Mouse (Mus musculus) frontal cortex, postnatal 36 days (tissue): Measurements from ENCODE around the gene Cd247.

Experiments used
- DNase-seq, 2 experiments: peaks; one replicate each; pipeline ENCODE4 v3.0.0; 2022; ENCODE audit warnings: low spot score in 2 of 2

Gene Cd247

DNA sequence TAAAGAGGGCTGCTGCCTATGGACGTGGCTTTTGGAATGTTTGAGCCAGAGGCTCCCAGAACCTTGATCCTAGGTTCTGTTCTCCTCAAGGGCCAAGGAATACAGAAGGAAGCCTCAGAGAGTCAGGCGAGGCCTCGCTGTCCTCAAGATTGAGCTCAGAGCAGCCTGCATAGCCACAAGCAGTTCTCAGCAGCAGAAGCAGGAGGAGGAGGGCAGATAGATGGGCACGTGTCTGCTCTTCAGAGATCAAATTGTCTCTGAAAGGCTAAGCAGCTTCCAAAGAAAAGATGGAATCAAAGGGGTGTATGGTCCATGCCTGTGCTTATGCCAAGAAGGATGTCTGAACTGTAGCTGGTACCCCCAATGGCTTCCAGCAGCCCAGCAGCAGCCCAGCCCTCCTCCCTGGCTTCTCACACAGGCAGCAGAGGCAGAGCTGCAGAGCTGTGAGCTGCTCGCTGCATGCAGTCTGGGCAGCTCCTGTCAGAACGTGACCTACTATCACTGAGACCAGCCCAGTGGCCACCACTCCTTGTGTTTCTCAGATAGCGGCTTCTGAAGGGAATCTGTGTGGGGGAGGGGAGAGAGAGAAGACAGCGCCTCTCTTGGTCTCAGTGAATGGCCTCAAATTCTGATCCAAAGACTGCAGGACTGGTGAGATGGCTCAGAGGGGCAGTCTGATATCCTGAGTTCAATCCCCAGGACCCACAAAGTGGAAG is 29.8 kb downstream of the Cd247 start:
- DNase-seq = no peak

DNA sequence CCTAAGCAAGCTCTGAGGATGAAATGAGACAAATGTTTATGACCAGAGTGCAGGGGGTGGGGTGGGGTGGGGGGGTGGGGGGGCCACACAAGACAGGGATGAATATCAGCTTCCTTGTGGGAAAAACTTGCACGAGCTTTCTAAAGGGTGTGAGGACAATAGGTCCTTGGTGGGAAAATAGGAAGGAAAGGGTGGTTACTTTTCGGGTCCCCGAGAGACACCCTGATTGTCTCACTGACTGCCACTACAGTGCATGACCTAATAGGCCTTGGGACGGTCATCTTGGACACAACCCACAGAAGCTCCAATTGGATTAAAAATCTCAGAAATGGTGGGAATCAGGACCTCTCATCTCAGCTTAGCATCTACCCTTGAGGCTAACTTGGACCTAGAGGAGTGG is 30.7 kb downstream of the Cd247 start:
- DNase-seq = no peak

DNA sequence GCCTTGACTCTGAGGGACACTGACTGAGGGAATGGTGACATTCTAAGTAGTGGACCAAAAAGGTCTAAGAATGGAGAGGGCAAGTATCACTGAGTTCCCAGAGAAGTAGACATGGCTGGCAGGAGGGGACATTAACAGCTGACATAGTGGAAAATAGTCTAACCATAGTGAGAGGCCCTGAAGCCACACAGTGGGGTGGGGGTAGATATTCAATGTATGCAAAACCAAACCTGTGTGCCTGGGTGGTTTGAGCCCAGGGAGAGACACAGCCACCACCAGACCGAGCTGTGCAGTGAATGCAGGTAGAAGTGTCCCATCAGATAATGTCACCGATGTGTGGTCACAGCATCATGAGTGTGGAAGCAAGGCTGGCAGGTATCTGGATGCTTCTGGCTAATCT is 33.5 kb downstream of the Cd247 start:
- DNase-seq = no peak

DNA sequence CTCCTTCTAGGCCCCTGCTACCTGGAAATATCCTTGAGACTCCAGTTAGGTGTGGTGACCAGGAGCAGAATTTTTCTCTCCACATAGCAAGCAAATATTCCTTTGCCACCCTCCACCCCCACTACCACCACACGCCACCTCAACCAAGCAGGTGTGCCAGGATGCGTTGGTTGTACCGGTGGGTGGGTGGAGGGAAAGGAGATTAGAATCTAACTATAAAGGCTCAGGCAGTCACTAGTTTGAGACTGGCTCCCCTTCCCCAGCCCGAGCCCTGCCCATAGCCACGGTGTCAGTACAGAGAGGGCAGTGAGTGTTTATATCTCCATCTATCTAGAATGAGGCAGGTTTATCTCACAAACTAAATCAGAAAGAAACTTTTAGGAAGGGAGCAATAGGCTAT is 39.7 kb downstream of the Cd247 start:
- DNase-seq = no peak

DNA sequence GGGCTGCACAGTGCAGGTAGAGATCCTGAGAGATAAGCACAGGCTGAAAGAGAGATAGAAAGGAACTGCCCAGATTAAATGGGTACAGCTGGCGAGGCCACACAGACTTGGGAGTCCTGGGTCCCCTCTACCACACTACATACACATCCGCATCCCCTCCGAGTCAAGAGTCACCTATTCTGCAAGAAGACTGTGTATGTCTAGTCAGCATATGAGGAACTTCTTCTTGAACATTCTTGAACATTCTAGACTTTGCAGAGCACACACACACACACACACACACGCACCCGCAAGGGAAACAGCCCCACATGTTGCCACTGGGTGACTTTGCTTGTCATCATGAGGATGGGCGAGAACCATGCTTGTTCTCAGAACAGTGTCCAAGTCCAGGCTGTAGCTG is 40.1 kb downstream of the Cd247 start:
- DNase-seq = no peak

DNA sequence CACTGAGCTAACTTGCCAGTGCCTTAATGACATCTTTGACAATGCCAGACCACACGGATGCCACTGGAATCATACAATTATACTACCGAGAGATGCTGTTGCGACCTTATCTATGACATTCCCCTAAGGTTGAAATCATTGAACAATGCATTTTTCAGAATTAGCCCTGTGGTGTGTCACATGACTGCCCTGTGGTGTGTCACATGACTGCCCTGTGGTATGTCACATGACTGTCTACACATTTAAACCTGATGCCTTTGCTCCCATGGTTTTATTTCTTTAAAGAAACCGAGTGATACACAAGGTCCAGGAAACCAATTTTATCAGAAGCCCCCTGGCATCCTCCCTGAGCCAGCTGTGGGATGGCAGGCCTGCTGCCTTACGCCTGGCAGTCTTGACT is 41.4 kb downstream of the Cd247 start:
- DNase-seq = no peak

DNA sequence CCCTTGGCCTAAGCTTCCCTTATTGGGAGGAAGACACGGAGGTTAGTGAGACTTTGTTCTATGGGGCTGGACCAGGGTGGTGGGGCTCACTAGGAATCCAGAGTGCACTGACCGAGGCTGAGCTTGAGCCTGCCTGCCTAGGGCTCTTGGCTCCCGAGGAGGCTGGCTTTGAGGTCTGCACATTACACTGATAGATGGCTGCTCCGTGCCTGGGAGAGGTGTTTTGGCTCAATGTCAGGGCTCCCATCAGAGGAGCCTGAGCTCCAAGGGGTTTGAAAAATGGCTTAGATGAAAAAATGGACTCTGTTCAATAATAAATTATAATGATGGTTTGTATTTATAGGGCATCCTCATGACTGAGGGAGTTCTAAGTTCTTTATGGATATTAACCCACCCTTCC is 44.8 kb downstream of the Cd247 start:
- DNase-seq = no peak

DNA sequence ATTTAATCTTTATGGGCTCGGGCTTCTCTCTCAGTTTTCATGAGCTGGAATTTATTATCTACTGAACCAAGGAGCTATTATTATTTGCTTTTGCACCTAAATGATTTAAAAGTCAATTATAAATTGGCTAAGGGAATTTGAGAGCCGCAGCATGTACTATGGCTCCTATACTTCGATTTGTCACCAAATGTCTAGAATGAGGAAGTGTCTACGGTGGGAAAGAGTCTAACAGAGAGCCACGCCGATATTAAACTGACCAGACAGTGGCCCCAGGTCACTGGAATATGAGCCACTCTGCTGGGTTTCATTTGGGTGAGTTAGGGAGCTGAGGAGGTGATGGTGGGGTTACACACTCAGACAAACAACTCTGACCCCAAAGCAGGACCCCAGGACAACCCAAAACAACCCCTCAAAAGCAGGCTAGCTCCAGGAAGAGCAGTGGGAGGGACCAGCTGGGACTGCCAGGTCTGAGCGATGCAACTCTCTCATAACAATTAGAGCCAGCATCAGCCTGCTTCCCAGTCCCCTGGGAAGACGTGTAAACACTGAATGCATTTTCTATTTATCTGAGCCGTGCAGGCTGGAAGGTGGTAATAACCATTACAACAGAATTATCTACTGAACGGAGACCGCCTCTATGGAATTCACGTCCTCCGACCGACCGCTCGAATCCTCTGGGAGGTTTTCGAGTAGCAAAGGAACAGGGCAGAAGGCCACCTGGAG is 45.6 kb downstream of the Cd247 start:
- DNase-seq = no peak

DNA sequence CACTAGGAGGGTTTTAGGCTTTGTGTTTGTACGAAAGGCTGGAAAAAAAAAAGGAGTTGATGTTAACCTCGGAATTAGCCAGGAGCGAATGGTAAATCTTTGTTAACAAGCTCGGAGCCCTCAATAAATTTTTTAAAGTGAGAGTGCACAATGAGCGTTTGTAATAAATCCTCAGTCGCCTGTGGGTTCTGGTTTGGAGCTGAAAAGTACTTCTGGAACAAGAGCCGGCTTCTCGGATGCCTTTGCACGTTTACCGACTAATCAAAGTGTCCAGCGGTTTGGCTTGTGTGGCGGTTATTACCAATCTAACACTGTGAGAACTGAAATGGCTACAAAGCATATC is 46.1 kb downstream of the Cd247 start:
- no peak for DNase-seq

DNA sequence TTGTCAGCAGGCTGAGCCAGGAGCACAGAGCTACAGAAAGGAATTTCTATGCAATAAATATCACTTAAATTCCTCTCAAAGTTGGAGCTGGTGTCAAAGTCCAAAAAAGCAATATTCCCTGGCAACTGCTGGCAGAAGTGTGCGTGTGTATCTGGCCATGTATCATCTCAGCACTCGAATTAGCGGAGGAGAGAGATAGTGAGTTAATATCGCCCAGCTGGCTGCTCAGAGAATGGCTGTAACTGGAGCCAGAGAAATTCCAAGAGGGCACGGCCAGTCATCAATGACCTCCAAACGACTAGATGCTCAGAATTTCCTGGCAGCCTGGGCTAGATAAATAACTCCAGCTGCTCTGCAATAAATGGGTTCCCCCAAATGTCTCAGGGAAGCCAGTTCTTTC is 48.0 kb downstream of the Cd247 start:
- no peak for DNase-seq

DNA sequence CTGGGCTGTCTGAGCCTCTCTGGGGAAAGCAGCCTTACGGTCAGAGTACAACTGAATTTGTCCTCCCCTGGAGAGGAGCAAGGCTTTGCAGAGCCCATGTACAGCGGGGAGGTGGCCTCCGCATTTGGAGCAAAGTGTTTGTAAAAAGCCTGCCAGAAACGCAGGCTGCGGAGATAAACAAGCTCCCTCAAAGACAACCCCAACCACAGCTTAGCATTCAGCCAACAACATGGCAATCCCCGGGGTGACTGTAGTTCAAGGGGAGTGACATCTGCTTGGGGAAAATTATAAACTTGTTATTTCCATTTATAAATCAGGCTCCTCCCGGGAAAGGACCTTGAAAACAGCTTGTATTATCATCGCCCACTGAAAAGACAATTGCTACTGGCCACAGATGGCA is 49.1 kb downstream of the Cd247 start:
- DNase-seq = no peak

DNA sequence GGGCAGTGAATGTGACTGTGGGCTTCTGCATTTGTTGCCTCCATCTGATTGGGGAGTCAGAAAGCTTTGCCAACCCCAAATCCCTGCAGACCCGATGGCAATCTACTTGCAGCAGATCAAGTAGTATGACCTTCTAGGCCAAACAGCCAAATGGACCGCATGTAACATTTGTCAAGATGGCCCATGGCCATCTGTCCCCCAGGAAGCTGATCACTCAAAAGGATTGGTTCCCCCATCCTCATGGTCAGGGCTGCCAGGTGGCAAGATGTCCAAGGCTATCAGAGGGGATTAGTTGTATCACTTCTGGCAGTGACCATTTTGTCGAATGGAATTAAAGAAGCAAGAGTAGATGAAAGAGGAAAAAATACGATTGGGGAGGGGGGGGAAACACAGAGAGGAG is 50.7 kb downstream of the Cd247 start:
- no peak for DNase-seq

DNA sequence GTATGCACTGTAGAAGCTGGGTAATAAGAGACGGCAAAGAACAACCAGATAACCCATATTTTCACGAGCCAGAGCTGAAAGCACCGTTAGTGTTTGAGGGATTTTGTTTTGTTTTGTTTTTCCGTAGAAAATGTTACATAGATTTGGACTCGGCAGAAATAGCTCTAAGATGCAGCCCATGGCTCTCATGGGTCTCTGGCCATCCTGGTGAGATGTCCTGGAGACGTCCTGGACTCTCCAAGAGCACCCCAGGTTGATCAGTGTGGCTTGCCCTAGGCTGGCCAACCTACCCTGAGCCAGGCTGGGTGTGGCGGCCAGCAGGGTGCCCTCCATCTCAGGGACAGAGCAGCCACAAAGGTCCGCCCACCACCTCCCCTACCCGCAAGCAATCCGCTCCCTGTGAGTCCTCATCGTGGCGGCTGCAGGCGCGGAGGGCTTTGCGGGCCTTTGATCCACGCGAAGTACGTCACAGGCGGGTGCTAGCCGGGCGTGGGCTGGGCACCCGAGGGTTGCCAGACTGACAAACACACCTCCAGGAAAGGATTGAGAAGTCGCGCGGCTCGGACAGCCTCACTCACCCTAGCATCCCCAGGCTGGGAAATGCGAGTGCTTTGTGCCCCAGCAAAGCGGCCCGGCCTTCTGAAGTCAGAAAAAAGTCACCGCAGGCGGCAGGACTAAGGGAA is 52.2 kb downstream of the Cd247 start:
- DNase-seq = no peak

DNA sequence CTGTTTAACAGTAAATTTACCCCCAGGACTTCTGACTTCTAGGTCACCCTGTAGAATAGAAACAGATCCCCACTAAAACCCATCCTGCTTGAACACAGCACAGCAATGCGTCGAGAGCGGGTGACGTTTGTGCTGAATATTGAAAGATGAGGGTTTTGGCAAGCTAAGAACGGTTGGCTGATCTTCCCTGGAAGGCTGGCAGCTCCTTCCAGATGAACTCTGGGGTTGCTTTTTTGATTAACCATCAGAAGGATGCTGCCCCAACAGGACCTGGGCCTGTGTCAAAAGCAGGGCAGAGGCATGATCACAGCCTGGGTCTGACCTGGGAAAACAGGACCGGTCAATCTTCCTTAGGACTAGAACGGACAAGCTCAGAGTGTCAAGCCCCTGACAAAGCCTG is 53.7 kb downstream of the Cd247 start:
- no peak for DNase-seq

DNA sequence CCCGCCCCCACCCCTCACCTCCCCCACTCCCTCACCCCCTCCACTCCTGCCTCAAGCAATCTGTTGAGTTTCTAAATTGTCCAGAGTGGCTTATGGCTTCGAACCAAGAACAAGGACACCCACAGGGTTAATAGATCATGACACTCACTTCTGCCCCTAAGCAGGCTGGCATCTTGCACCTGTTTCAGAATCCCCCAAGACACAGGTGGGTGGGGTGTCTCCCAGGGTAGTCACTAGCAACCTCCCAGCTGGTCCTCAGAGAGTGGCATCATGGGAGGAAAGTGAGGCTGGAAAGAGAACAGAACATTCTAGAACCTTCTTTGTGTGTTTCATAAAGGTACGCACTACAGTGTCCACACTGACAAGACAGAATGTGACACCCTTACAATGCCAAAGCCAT is 55.1 kb downstream of the Cd247 start:
- DNase-seq = no peak

DNA sequence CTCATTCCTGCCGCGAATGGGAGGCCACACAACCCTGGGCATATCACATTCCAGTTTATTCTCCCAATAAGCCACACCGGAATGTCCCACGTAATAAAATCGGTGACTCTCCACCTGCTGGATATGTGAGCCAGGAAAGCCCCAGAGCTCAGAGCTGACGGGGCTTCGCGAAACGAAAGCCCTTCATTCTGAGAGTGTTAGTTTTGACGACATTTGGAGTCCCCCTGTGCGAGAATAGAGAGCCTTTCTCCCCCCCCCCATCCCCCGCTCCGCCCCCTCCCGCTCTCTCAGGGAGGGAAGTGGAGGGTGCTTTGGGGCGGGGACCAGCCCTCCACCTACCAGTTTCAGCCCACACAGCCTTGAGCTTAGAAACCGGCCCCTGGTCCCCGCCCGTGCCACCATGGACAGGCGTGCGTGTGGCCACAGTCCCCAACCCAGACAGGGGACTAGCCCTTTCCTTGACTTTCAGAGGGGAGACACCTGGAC is 56.0 kb downstream of the Cd247 start:
- DNase-seq = no peak

DNA sequence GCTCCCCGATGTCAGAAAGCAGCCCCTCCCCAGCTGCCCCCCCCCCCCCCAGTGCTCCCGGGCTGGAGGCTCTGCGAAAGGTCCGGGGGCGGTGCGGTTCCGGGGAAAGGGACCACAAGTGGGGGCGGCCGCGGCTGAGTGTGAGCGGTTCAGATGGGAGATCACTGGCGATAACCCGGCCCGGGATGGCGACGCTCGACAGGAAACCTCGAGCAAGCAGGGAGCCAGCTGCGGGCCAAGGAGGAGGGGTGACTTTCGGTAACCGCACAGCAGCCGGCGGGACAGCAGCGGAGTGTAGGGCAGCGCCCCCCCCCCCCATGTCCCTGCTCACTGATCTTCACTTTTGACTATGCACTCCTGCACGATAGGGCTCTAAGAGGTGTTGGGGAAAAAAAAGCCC is 56.5 kb downstream of the Cd247 start:
- no peak for DNase-seq

DNA sequence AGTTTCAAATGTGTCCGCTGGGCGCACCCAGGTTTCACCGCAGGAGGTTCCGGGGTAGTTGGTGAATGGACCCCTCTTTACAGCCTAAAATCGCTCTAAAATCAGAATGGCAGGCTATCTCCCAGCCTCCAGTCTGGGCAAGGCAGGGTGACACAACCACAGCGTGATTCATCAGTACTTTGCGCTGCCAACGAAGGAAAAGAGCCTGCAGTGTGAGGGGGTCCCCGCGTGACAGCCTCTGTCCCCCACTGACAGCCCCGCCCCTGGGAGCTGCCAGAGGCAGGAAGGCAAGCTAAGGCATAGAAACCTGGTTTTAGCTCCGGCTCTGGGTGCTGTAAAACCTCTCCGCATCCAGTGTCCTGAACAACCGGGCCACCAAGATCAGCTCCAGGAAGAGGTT is 56.9 kb downstream of the Cd247 start:
- DNase-seq = no peak

DNA sequence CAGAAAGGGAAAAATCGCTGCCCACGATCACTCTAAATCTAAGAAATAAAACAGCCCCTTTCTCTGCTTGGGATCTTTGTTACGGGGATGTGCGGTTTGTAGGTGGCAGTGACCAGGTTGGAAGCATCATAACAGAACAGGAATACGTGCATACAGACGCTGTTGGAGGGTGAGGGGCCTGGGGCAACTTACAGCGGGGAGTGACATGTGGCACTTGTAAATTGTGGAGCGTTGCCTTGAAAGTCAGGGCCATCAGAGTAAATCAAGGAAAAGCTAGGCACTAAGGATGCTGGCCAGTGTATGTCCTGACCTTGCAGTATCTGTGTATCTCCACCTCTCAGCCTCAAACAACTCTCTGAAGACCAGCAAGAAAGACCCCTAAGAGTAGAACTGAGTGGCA is 59.9 kb downstream of the Cd247 start:
- no peak for DNase-seq

DNA sequence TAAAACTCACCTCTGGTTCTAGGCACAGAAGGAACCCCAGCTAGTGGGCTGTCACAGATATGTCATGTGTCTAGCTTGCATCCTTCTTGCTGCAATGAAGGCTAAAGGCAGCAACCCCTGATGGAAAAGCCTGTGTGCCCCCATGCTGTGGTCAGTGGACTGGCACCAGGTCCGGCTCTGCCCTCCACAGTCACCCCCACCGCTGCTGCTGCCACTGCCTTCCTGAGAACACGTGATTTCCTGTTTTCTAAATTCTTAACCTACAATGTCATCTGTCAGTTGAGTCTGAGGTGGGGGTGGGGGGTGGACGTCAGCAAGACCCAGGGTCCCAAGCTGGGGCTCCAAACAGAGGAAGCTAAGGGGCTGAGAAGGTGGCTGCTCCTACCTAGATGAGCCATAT is 60.4 kb downstream of the Cd247 start:
- no peak for DNase-seq

DNA sequence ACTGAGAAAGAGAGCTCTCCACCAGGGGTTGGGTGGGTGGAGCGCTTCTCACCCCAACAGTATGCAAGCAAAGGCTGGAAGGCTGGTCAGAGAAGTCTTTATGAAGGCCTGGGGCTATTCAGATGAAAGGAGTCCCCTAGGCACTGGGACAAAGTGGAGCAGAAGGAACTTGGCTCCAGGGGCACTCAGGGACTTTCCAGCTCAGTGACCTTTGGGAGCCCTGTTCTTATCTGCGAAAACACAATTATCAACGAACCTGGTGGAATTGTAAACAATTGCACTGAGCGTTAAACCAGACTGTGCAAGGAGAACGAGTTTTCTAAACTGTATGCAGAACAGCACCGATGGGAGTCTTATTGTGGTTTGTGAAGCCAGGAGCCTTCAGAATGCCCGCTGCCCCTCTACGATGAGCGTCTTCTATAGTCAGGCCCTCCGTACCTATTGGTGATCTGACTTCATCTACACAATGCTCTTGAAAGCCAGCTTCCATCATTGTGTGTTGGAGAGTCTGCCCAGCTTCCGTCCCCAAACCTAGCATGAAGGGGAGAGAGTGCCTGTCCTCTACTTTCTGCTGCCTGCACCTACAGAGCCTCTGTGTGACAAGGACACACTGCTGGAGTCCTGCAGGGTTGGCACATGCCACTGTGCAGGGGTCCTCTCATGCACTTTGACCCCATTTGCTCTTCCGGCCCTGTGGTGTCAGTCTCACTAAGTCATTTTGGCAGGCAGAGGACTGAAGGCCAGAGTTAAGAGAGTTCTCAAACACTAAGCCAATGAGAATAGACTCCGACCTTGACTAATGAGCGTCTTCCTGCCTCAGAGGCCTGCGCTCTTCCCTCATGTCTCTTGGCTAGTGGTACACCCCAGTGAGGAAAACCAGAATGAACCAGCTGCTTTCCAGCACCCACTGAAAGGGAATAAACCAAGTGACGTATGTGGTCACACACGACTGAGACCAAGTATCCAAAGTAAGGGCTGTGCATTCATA is 61.3 kb downstream of the Cd247 start:
- DNase-seq = no peak

DNA sequence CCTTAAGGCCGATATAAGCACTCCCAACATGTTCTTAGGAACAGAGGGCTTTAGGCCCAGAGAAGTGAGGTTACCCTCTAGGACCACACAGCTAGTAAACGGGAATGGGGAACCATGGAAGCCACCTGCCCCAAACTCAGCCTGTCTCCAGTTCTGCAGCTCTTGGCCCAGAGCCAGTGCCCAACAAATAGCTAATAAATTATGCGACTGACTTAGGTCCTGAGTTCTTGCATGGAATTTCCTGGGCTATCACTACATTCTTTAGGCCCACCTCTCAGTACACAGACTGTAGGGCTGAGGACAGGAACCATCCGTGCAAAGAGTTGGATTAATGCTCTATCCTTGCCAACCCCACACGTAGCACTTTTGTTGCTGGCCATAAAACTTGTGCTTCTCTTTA is 63.6 kb downstream of the Cd247 start:
- no peak for DNase-seq
